Mouse (Mus musculus) forebrain, embryonic 13.5 days (tissue): Measurements from ENCODE around the gene Slc7a8. TPM values are rescaled to one million over a fixed set of nuclear protein-coding genes. Genes with fewer than 3 reads are reported as not detected.
A peak's percentile ranks its signal among the peaks of the same experiment; 100 is the strongest.

Experiments used
- ATAC-seq: fragments of 200-750 bp; cut with Nextera tagmentation; 2 replicates; pipeline ENCODE4 v1.8.0; 2017
- H3K27ac ChIP-seq: fragments of 300-500 bp; sonication (generic); 2 replicates; pipeline ENCODE4 v1.5.1; 2015; ENCODE audit warnings: inconsistent platforms, mild to moderate bottlenecking, moderate library complexity
- H3K27me3 ChIP-seq: fragments of 300-500 bp; sonication (generic); 2 replicates; pipeline ENCODE4 v1.6.1; 2015; ENCODE audit warnings: mild to moderate bottlenecking, inconsistent platforms
- H3K36me3 ChIP-seq: fragments of 300-500 bp; sonication (generic); 2 replicates; pipeline ENCODE4 v1.6.1; 2015; ENCODE audit warnings: mild to moderate bottlenecking, inconsistent platforms; ENCODE audit not compliant: poor library complexity, severe bottlenecking
- H3K4me1 ChIP-seq: fragments of 300-500 bp; sonication (generic); 2 replicates; pipeline ENCODE4 v1.6.1; 2015; ENCODE audit warnings: inconsistent platforms
- H3K4me2 ChIP-seq: fragments of 300-500 bp; sonication (generic); 2 replicates; pipeline ENCODE4 v1.6.1; 2015; ENCODE audit warnings: inconsistent platforms, mild to moderate bottlenecking, moderate library complexity
- H3K4me3 ChIP-seq: fragments of 300-500 bp; sonication (generic); 2 replicates; pipeline ENCODE4 v1.5.1; 2015; ENCODE audit warnings: mild to moderate bottlenecking, inconsistent platforms
- H3K9ac ChIP-seq: fragments of 300-500 bp; sonication (generic); 2 replicates; pipeline ENCODE4 v1.6.1; 2015; ENCODE audit warnings: mild to moderate bottlenecking, inconsistent platforms
- H3K9me3 ChIP-seq: fragments of 300-500 bp; sonication (generic); replicated peaks from 2 replicates; pipeline ENCODE4 v1.6.1; 2016; ENCODE audit warnings: inconsistent platforms
- WGBS: fragments of 180-500 bp; shearing (Covaris S2); methylation state at CpG from one replicate; pipeline ENCODE4 v1.1.7; 2015; 5-methylcytosine and 5-hydroxymethylcytosine counted together
- polyA plus RNA-seq: library from polyadenylated mRNA; unstranded; fragments of >200 nt; fragmentation: Nextera tagmentation; extraction: Ambion mirVana; gene quantifications from 2 replicates; pipeline ENCODE4 v1.2.1, GENCODE M21; 2015

Slc7a8 gene
- polyA plus RNA-seq, 1 experiment from 2014 or later: 3.5 TPM

- no peaks in the 10 kb centered on the region for H3K27me3 ChIP-seq
- no peak overlapping the region for H3K9ac ChIP-seq
- no peaks in the 10 kb centered on the region for H3K36me3 ChIP-seq
- H3K4me1 ChIP-seq: no peaks in the 10 kb centered on the region
- no peak overlapping the region for H3K4me2 ChIP-seq
- no peak overlapping the region for H3K27ac ChIP-seq
- ATAC-seq: no peak
- no peaks in the 10 kb centered on the region for H3K9me3 ChIP-seq
- WGBS: 67% methylated on average over 1 of the region's 1 CpGs
- H3K4me3 ChIP-seq: no peak overlapping the region
Observed at GRCm38 (mm10) chr14:54795901-54796300, 14.2 kb upstream of the Slc7a8 start.

DNA sequence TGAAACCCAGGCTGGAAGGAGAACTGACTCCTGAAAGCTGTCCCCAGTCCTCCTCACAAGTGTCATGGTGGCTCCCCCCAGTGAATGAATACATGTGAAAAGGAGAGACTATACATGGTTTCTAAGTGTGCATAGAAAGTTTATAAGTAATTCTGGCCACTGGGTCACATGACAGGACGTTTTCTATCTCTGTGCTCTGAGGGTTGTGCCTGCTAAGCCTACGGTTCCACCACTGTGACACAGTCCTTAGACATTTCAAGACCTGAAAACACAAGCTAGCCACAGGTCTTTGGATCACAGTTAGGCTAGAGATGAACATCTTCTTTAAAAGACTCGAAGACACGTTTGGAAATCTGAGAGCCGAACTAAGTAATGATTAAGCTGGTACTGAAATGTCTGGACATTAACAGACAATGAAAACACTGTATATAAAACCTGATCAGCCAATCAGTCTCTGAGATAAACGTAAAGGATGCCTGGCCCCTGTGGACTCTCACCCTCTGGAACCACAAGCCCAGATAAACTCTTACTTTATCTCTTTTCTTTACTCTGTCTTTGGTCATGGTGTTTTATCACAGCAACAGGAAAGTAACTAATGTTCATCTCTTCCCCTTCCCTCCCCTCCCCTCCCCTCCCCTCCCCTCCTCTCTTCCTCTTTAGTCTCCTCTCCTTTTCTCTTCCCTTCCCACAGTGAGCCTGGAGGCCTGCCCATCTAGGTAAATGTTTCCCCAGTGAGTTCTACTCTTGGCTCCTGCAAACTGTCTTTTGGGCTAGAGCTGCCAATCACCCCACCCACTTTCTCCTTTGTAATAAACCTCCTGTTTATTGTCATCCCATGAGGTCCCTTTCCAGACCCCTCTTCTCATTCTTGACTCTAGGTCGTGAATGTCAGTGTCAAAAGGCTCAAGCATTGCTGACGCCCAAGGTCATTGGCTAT is 12.4 kb upstream of the Slc7a8 start:
- H3K27ac ChIP-seq: no peak overlapping the region
- no peaks in the 10 kb centered on the region for H3K36me3 ChIP-seq
- H3K4me1 ChIP-seq: no peaks in the 10 kb centered on the region
- no peaks in the 10 kb centered on the region for H3K9me3 ChIP-seq
- no peak for ATAC-seq
- H3K4me2 ChIP-seq: no peak overlapping the region
- H3K4me3 ChIP-seq: no peak overlapping the region
- WGBS: 86% methylated on average over 8 of the region's 8 CpGs
- H3K9ac ChIP-seq: no peak overlapping the region
- H3K27me3 ChIP-seq: no peaks in the 10 kb centered on the region

GRCm38 (mm10) chr14:54793351-54793750 is 11.6 kb upstream of the Slc7a8 start:
- H3K4me3 ChIP-seq: no peak overlapping the region
- ATAC-seq: no peak
- 86% methylated on average over 1 of the region's 1 CpGs for WGBS
- no peak overlapping the region for H3K27ac ChIP-seq
- 0 out of 2 replicates have a peak, but pooled peaks cover 4% of the 10 kb centered on the region for H3K27me3 ChIP-seq
- H3K4me2 ChIP-seq: no peak overlapping the region
- H3K9ac ChIP-seq: no peak overlapping the region
- no peaks in the 10 kb centered on the region for H3K9me3 ChIP-seq
- H3K4me1 ChIP-seq: no peaks in the 10 kb centered on the region
- H3K36me3 ChIP-seq: no peaks in the 10 kb centered on the region

DNA sequence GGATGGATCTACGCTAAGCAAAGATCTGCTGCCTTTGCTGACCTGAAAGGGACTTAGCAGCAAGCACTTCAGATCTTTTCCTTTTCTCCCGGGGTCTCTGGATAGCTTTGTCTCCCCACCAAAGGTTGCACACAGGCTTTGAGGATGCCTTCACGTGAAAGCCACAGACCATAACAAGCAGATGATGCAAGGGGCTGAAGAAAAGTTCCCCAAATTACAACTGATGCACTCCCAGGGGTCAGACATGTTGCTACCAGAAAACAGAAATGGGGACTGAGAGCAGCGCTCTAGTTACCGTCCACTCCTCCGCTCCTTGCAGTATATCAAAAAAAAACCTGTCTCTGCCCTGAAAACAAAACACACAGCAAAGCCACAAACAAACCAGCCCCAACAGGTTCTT is 10.4 kb upstream of the Slc7a8 start:
- Histone ChIP-seq H3K4me2 (no peak overlapping the region), H3K4me1 (no peaks in the 10 kb centered on the region), H3K4me3 (no peak overlapping the region), H3K9me3 (no peaks in the 10 kb centered on the region), H3K27ac (no peak overlapping the region), H3K27me3 (0 out of 2 replicates have a peak, but pooled peaks cover 4% of the 10 kb centered on the region), H3K36me3 (no peaks in the 10 kb centered on the region), H3K9ac (no peak overlapping the region)
- WGBS: 69% methylated on average over 6 of the region's 6 CpGs
- no peak for ATAC-seq

DNA sequence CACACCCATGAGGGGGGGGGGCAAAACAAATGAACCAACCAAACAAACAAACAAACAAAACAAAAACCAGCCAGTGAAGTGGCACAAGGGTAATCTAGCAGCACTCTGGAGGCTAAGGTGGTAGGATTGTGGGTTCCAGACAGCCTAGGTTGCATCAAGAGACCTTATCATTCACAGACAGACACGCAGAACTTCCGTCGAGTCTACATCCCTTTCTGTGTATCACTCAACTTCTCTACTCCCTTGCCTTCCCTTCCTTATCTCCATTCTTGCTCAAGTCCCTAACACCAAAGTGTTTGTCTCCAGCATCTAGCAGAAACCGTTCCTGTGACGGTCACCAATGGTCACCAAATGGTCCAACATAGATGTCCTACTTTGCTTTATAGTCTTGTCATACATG is 6.5 kb upstream of the Slc7a8 start:
- WGBS: 97% methylated on average over 5 of the region's 5 CpGs
- peaks cover 6% of the 10 kb centered on the region; the same call in 1 of the 2 replicates for H3K27me3 ChIP-seq
- no peak overlapping the region for H3K4me2 ChIP-seq
- no peaks in the 10 kb centered on the region for H3K9me3 ChIP-seq
- H3K9ac ChIP-seq: no peak overlapping the region
- no peak overlapping the region for H3K27ac ChIP-seq
- no peaks in the 10 kb centered on the region for H3K36me3 ChIP-seq
- H3K4me1 ChIP-seq: 0 out of 2 replicates have a peak, but pooled peaks cover 6% of the 10 kb centered on the region
- no peak overlapping the region for H3K4me3 ChIP-seq
- ATAC-seq: no peak

GRCm38 (mm10) chr14:54787226-54787625 is 5.5 kb upstream of the Slc7a8 start:
- no peaks in the 10 kb centered on the region for H3K36me3 ChIP-seq
- 0 out of 2 replicates have a peak, but pooled peaks cover 6% of the 10 kb centered on the region for H3K4me1 ChIP-seq
- no peak for ATAC-seq
- no peak overlapping the region for H3K4me3 ChIP-seq
- peaks cover 16% of the 10 kb centered on the region for H3K27me3 ChIP-seq
- H3K4me2 ChIP-seq: no peak overlapping the region
- no peaks in the 10 kb centered on the region for H3K9me3 ChIP-seq
- H3K27ac ChIP-seq: no peak overlapping the region
- WGBS: 55% methylated on average over 4 of the region's 4 CpGs
- no peak overlapping the region for H3K9ac ChIP-seq

- ATAC-seq: no peak
- no peaks in the 10 kb centered on the region for H3K9me3 ChIP-seq
- H3K27ac ChIP-seq: no peak overlapping the region
- H3K4me2 ChIP-seq: no peak overlapping the region
- 63% methylated on average over 10 of the region's 10 CpGs for WGBS
- H3K4me3 ChIP-seq: no peak overlapping the region
- H3K9ac ChIP-seq: no peak overlapping the region
- peaks cover 20% of the 10 kb centered on the region for H3K27me3 ChIP-seq
- H3K36me3 ChIP-seq: no peaks in the 10 kb centered on the region
- H3K4me1 ChIP-seq: 0 out of 2 replicates have a peak, but pooled peaks cover 6% of the 10 kb centered on the region
Observed at GRCm38 (mm10) chr14:54786489-54786888, 4.7 kb upstream of the Slc7a8 start.

- H3K9me3 ChIP-seq: no peaks in the 10 kb centered on the region
Observed at GRCm38 (mm10) chr14:54785898-54786297, 4.2 kb upstream of the Slc7a8 start.

GRCm38 (mm10) chr14:54782971-54783370 is 1.2 kb upstream of the Slc7a8 start:
- Histone ChIP-seq H3K9ac (no peak overlapping the region), H3K4me3 (no peak overlapping the region), H3K9me3 (no peaks in the 10 kb centered on the region), H3K4me2 (no peak overlapping the region), H3K4me1 (peaks cover 13% of the 10 kb centered on the region; the same call in 1 of the 2 replicates), H3K27me3 (peaks cover 30% of the 10 kb centered on the region), H3K36me3 (no peaks in the 10 kb centered on the region), H3K27ac (no peak overlapping the region)
- ATAC-seq: no peak
- 85% methylated on average over 6 of the region's 6 CpGs for WGBS

More at GRCm38 (mm10) chr14:54785898-54786297, 4.2 kb upstream of the Slc7a8 start:
- Histone ChIP-seq H3K36me3 (no peaks in the 10 kb centered on the region), H3K9ac (no peak overlapping the region), H3K4me1 (peaks cover 7% of the 10 kb centered on the region; the same call in 1 of the 2 replicates), H3K27me3 (peaks cover 20% of the 10 kb centered on the region), H3K27ac (no peak overlapping the region), H3K4me2 (no peak overlapping the region), H3K4me3 (no peak overlapping the region)
- ATAC-seq: no peak
- 48% methylated on average over 4 of the region's 4 CpGs for WGBS

DNA sequence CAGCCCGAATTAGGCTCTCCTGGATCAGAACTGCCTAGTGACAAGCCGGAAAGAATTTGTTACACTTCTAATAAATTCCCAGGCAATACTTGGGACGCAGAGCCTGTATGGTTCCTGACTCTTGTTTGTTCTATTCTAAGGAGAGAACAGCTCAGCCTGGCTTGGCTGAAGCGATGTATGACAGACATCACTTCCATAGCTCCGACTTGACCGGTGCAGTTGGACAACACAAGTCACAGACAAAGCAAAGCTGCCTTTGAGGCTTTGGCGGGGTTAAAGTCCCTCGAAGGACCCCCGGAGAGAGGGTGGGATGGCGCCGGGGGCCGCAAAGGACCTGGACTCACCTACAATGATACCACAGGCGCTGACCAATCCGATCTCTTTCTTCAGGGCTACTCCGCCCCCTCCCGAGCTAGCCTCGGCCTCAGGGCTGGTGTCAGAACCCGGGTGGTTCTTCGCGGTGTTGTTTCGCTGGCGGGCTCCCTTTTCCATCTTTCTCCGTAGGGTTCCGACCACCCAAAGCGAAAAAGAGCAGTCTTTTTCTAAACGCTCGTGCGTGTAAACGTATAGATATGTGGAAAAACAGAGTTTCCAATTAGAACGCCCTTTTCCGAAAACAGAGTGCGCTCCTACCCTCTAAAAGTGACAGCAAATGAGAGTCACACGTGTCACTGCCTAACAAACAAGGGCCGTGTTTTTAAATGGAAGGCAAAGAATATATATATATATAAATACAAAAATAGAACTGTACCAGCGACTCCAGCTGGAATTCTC is 723 bp downstream of the Slc7a8 start:
- Histone ChIP-seq H3K4me1 (peaks cover 7% of the 10 kb centered on the region; the same call in 1 of the 2 replicates), H3K9me3 (no peaks in the 10 kb centered on the region), H3K36me3 (no peaks in the 10 kb centered on the region), H3K27me3 (peaks cover 30% of the 10 kb centered on the region), H3K27ac (peak overlapping the region; percentile 54; the same call in 1 of the 2 replicates), H3K9ac (peak overlapping the region; percentile 67), H3K4me2 (peak overlapping the region; percentile 92), H3K4me3 (peak overlapping the region; percentile 57)
- WGBS: 3% methylated on average over 35 of the region's 35 CpGs
- ATAC-seq: peak; percentile 76

DNA sequence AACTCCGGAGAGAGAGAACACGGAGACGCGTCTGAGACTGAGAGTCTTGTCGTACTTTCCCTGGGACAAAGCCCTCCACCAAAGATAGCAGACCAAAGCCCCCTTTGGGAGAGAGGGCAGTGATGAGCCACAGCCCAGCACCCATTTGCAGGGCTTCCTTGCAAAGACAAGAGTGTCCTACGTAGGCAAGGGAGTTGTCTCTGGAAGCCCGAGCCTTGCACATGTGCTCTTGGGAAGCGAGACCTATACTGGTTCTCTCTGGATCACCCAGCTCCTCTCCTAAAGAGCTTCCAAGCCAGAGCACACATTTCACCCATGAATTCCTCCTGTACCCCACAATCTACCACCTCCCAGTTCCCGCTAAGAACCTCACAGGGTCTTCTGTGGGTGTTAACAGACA is 1.7 kb downstream of the Slc7a8 start:
- Histone ChIP-seq H3K4me3 (peak overlapping the region; percentile 57; the same call in 1 of the 2 replicates), H3K9me3 (no peaks in the 10 kb centered on the region), H3K27ac (no peak overlapping the region), H3K4me2 (peak overlapping the region; percentile 92), H3K4me1 (peaks cover 7% of the 10 kb centered on the region; the same call in 1 of the 2 replicates), H3K9ac (no peak overlapping the region), H3K27me3 (peaks cover 30% of the 10 kb centered on the region), H3K36me3 (no peaks in the 10 kb centered on the region)
- ATAC-seq: no peak
- 85% methylated on average over 9 of the region's 9 CpGs for WGBS

GRCm38 (mm10) chr14:54777893-54778292 is 3.9 kb downstream of the Slc7a8 start:
- Histone ChIP-seq H3K4me1 (peaks cover 7% of the 10 kb centered on the region; the same call in 1 of the 2 replicates), H3K4me2 (no peak overlapping the region), H3K4me3 (no peak overlapping the region), H3K27me3 (peaks cover 25% of the 10 kb centered on the region), H3K27ac (no peak overlapping the region), H3K36me3 (no peaks in the 10 kb centered on the region), H3K9me3 (no peaks in the 10 kb centered on the region), H3K9ac (no peak overlapping the region)
- no peak for ATAC-seq
- WGBS: 86% methylated on average over 4 of the region's 4 CpGs
